Mouse (Mus musculus): ENCODE measurements around the gene Nckap5. TPM values are rescaled to one million over a fixed set of nuclear protein-coding genes. Genes with fewer than 3 reads are reported as not detected.
"Not testable (repeated sequence)": the region's sequence is repeated elsewhere in the genome, so short reads cannot be mapped to it uniquely, and the experiment has no call there.

Gene Nckap5
- total RNA-seq, 1 experiment from 2014 or later = not detected

GRCm38 (mm10) chr1:126042886-126043285, 787.7 kb downstream of the Nckap5 start:
- no peak for ATAC-seq (replicated peaks; ENCODE audit: insufficient number of reproducible peaks, low FRiP score, low TSS enrichment, poor library complexity, severe bottlenecking)

- no peak for ATAC-seq (replicated peaks; ENCODE audit: insufficient number of reproducible peaks, low FRiP score, low TSS enrichment, poor library complexity, severe bottlenecking)
Observed at GRCm38 (mm10) chr1:126027536-126027935, 803.1 kb downstream of the Nckap5 start.

GRCm38 (mm10) chr1:126024518-126024917, 806.1 kb downstream of the Nckap5 start:
- ATAC-seq (replicated peaks; ENCODE audit: insufficient number of reproducible peaks, low FRiP score, low TSS enrichment, poor library complexity, severe bottlenecking) = no peak

GRCm38 (mm10) chr1:126022959-126023358, 807.6 kb downstream of the Nckap5 start:
- ATAC-seq (replicated peaks; ENCODE audit: insufficient number of reproducible peaks, low FRiP score, low TSS enrichment, poor library complexity, severe bottlenecking) = no peak

GRCm38 (mm10) chr1:126018654-126019053, 811.9 kb downstream of the Nckap5 start:
- ATAC-seq (replicated peaks; ENCODE audit: insufficient number of reproducible peaks, low FRiP score, low TSS enrichment, poor library complexity, severe bottlenecking) = not testable (repeated sequence)

GRCm38 (mm10) chr1:126011661-126012091, 818.9 kb downstream of the Nckap5 start:
- ATAC-seq (replicated peaks; ENCODE audit: insufficient number of reproducible peaks, low FRiP score, low TSS enrichment, poor library complexity, severe bottlenecking) = no peak

GRCm38 (mm10) chr1:126007571-126007970, 823.0 kb downstream of the Nckap5 start:
- no peak for ATAC-seq (replicated peaks; ENCODE audit: insufficient number of reproducible peaks, low FRiP score, low TSS enrichment, poor library complexity, severe bottlenecking)

GRCm38 (mm10) chr1:126005672-126006071, 824.9 kb downstream of the Nckap5 start:
- no peak for ATAC-seq (replicated peaks; ENCODE audit: insufficient number of reproducible peaks, low FRiP score, low TSS enrichment, poor library complexity, severe bottlenecking)

GRCm38 (mm10) chr1:125996540-125996939, 834.1 kb downstream of the Nckap5 start:
- ATAC-seq (replicated peaks; ENCODE audit: insufficient number of reproducible peaks, low FRiP score, low TSS enrichment, poor library complexity, severe bottlenecking) = no peak

- no peak for ATAC-seq (replicated peaks; ENCODE audit: insufficient number of reproducible peaks, low FRiP score, low TSS enrichment, poor library complexity, severe bottlenecking)
Observed at GRCm38 (mm10) chr1:125987803-125988202, 842.8 kb downstream of the Nckap5 start.

- ATAC-seq (replicated peaks; ENCODE audit: insufficient number of reproducible peaks, low FRiP score, low TSS enrichment, poor library complexity, severe bottlenecking) = no peak
Observed at GRCm38 (mm10) chr1:125984570-125984969, 846.0 kb downstream of the Nckap5 start.

- ATAC-seq (replicated peaks; ENCODE audit: insufficient number of reproducible peaks, low FRiP score, low TSS enrichment, poor library complexity, severe bottlenecking) = no peak
Observed at GRCm38 (mm10) chr1:125974649-125975048, 856.0 kb downstream of the Nckap5 start.

- no peak for ATAC-seq (replicated peaks; ENCODE audit: insufficient number of reproducible peaks, low FRiP score, low TSS enrichment, poor library complexity, severe bottlenecking)
Observed at GRCm38 (mm10) chr1:125971933-125972332, 858.7 kb downstream of the Nckap5 start.

- no peak for ATAC-seq (replicated peaks; ENCODE audit: insufficient number of reproducible peaks, low FRiP score, low TSS enrichment, poor library complexity, severe bottlenecking)
Observed at GRCm38 (mm10) chr1:125967671-125968070, 862.9 kb downstream of the Nckap5 start.

GRCm38 (mm10) chr1:125951026-125951425, 879.6 kb downstream of the Nckap5 start:
- no peak for ATAC-seq (replicated peaks; ENCODE audit: insufficient number of reproducible peaks, low FRiP score, low TSS enrichment, poor library complexity, severe bottlenecking)

GRCm38 (mm10) chr1:125949076-125949475, 881.5 kb downstream of the Nckap5 start:
- no peak for ATAC-seq (replicated peaks; ENCODE audit: insufficient number of reproducible peaks, low FRiP score, low TSS enrichment, poor library complexity, severe bottlenecking)

GRCm38 (mm10) chr1:125945136-125945535, 885.5 kb downstream of the Nckap5 start:
- ATAC-seq (replicated peaks; ENCODE audit: insufficient number of reproducible peaks, low FRiP score, low TSS enrichment, poor library complexity, severe bottlenecking) = no peak

GRCm38 (mm10) chr1:125943305-125943704, 887.3 kb downstream of the Nckap5 start:
- no peak for ATAC-seq (replicated peaks; ENCODE audit: insufficient number of reproducible peaks, low FRiP score, low TSS enrichment, poor library complexity, severe bottlenecking)

GRCm38 (mm10) chr1:125925486-125925885, 905.1 kb downstream of the Nckap5 start:
- no peak for ATAC-seq (replicated peaks; ENCODE audit: insufficient number of reproducible peaks, low FRiP score, low TSS enrichment, poor library complexity, severe bottlenecking)

- ATAC-seq (replicated peaks; ENCODE audit: insufficient number of reproducible peaks, low FRiP score, low TSS enrichment, poor library complexity, severe bottlenecking) = no peak
Observed at GRCm38 (mm10) chr1:125923062-125923461, 907.5 kb downstream of the Nckap5 start.

GRCm38 (mm10) chr1:125920696-125921095, 909.9 kb downstream of the Nckap5 start:
- no peak for ATAC-seq (replicated peaks; ENCODE audit: insufficient number of reproducible peaks, low FRiP score, low TSS enrichment, poor library complexity, severe bottlenecking)

Measured in monocyte, adult 5-6 weeks (primary cell).